Mouse (Mus musculus) testis, adult 2 months (tissue): ENCODE data around the gene Sft2d1. TPM values are rescaled to one million over a fixed set of nuclear protein-coding genes. Genes with fewer than 3 reads are reported as not detected.

ENCODE experiments used
- H3K27ac ChIP-seq: fragments of 200-500 bp; 2 replicates; pipeline ENCODE4 v1.5.1; 2012; ENCODE audit warnings: low read depth, low read length; ENCODE audit not compliant: control insufficient read depth, insufficient read depth
- H3K27me3 ChIP-seq: fragments of 200-500 bp; 2 replicates; pipeline ENCODE4 v1.6.1; 2012; ENCODE audit warnings: mild to moderate bottlenecking, low read length, moderate library complexity; ENCODE audit not compliant: control insufficient read depth, insufficient read depth
- H3K36me3 ChIP-seq: fragments of 200-500 bp; 2 replicates; pipeline ENCODE4 v1.6.1; 2012; ENCODE audit warnings: mild to moderate bottlenecking, low read length; ENCODE audit not compliant: control insufficient read depth, insufficient read depth
- H3K4me1 ChIP-seq: fragments of 200-500 bp; 2 replicates; pipeline ENCODE4 v1.6.1; 2012; ENCODE audit warnings: low read length; ENCODE audit not compliant: control insufficient read depth, insufficient read depth
- H3K4me3 ChIP-seq: fragments of 200-500 bp; 2 replicates; pipeline ENCODE4 v1.5.1; 2012; ENCODE audit warnings: low read depth, mild to moderate bottlenecking, low read length, moderate library complexity, mixed read lengths; ENCODE audit not compliant: control insufficient read depth
- CTCF ChIP-seq: fragments of 200-500 bp; IDR thresholded peaks from 2 replicates; pipeline ENCODE4 v1.5.1; 2012; ENCODE audit warnings: low read depth, mild to moderate bottlenecking, inconsistent platforms, low read length, moderate library complexity; ENCODE audit not compliant: control insufficient read depth, insufficient read depth, insufficient replicate concordance
- POLR2A ChIP-seq: fragments of 200-500 bp; IDR thresholded peaks from 2 replicates; pipeline ENCODE4 v1.6.1; 2012; ENCODE audit warnings: low read depth, mild to moderate bottlenecking, inconsistent platforms, low read length, moderate library complexity; ENCODE audit not compliant: control insufficient read depth
- polyA plus RNA-seq: library from polyadenylated mRNA; depleted of rRNA; stranded (reverse); fragments of >200 nt; gene quantifications from 2 replicates; pipeline ENCODE4 v1.2.3, GENCODE M21; 2012

The Sft2d1 gene
- polyA plus RNA-seq, 1 experiment, result 40.9 TPM

DNA sequence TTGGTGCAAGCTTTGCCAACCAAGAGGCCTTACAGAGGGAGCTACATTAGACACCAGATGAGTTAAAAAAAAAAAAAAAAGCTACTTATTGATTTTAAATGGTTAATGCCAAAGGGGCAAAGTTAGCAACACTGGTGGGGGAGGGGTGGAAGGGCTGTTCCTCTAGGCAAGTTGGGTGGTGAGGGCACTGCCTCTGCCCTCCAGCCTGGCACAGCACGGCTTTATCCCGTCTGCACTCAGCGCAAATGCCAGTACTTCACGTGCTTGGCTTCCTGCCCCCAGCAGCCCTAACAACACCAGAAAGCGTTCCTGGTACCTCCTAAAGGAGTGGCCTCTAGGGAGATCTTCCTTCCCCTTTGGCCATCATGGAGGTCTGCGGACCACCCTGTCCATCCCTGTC lies 32.5 kb downstream of the Sft2d1 start:
- H3K27me3 ChIP-seq, result peaks cover 2% of the 10 kb centered on the region; the same call in 1 of the 2 replicates
- TF ChIP-seq CTCF (no peak), POLR2A (no peak)
- no peaks in the 10 kb centered on the region for H3K36me3 ChIP-seq
- peaks cover 18% of the 10 kb centered on the region for H3K4me1 ChIP-seq
- H3K27ac ChIP-seq, result no peak overlapping the region
- no peak overlapping the region for H3K4me3 ChIP-seq

DNA sequence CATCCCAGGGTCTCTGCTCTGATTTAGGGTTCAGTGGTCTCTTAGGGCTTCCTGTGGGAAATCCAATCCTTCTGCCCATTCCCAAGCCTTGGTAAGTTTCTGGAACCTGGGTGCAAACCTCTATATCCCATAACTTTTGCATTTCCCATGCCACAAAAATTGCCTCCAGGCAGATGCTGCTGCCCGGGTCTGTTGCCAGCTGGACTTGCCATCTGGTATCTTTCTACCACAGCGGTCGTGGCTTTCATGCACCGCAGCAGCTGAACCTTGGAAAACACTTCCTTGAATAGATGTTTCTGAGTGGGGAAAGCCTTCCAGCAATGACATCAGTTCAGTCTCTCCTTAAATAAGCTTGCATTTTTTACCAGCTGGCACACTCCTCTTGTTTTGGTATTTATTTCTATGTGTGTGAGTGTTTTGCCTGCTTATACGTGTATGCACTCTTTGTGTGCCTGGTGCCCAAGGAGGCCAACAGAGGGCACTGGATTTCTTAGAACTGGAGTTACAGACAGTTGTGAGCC lies 36.9 kb downstream of the Sft2d1 start:
- H3K36me3 ChIP-seq, result no peaks in the 10 kb centered on the region
- no peaks in the 10 kb centered on the region for H3K4me1 ChIP-seq
- TF ChIP-seq CTCF (no peak), POLR2A (no peak)
- H3K4me3 ChIP-seq, result no peak overlapping the region
- no peaks in the 10 kb centered on the region for H3K27me3 ChIP-seq
- H3K27ac ChIP-seq, result no peak overlapping the region

DNA sequence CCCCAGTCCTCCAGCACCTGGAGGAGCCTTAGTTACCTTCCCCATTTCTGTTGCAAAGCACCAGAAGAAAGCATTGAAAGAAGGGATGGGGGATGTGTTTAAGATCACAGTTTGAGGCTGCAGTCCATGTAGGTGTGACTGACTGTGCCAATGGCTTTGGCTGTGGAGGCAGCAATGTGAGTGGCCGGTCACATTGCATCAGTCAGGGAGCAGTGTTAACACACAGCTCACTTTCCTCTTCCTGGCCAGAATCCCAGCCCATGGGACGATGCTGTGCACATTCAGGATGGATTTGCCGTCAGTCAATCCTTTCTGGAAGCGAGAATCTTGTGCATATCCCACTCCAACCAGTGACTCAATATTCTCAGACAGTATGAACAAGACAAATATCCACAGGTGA lies 38.0 kb downstream of the Sft2d1 start:
- no peaks in the 10 kb centered on the region for H3K27me3 ChIP-seq
- TF ChIP-seq POLR2A, result no peak
- no peak for TF ChIP-seq CTCF

DNA sequence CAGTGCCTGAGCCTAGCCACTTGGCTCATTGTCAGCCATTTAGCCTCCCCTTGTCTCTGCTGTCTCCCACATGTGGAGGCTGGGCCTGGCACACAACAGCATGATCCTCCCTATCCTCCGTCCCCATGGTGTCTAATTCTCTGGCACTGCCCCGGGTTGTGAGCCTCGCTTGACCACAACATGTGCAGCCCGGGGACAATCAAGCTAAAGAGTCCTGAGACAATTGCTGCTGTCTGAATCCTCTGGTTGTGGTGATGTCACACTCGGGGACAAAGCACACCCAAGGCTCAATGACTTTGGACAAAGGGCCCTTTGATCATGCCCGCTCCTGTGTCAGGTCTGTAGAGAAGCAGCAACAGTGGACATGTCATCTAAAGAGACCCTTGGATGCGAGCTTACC lies 40.2 kb downstream of the Sft2d1 start:
- no peaks in the 10 kb centered on the region for H3K36me3 ChIP-seq
- H3K27me3 ChIP-seq, result no peaks in the 10 kb centered on the region
- H3K27ac ChIP-seq, result no peak overlapping the region
- TF ChIP-seq CTCF, result no peak
- TF ChIP-seq POLR2A, result no peak
- H3K4me1 ChIP-seq, result no peaks in the 10 kb centered on the region
- no peak overlapping the region for H3K4me3 ChIP-seq

More for the DNA sequence above, 38.0 kb downstream of the Sft2d1 start:
- Histone ChIP-seq H3K36me3 (no peaks in the 10 kb centered on the region), H3K4me1 (no peaks in the 10 kb centered on the region), H3K4me3 (no peak overlapping the region), H3K27ac (no peak overlapping the region)

DNA sequence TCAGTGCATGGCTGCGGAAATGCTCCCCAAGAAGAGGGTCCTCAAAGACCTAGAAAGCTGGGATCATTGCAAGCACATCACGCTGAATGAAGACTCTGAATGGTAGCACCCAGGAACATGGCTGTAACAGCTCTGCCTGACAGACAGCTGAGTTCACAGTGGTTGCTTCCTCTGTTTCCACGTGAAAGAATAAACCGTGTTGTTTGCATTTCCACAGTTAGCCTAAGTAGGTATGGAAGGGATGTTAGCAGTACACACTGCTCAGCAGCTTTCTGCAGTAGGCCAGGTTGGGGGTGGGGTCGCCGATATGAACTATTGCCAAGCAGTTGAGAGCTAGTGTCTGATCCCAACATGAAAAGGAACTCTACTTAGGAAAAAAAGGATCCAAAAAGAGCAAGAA lies 44.8 kb downstream of the Sft2d1 start, which contains the start of gene T2:
Gene T2 (plus strand): TSS at position 301 of the 400 bp plus-strand sequence.
- Histone ChIP-seq H3K36me3 (no peaks in the 10 kb centered on the region), H3K4me3 (no peak within 1 kb of the TSS), H3K27me3 (no peaks in the 10 kb centered on the region), H3K27ac (no peak within 1 kb of the TSS), H3K4me1 (no peaks in the 10 kb centered on the region)
- no peak for TF ChIP-seq POLR2A
- TF ChIP-seq CTCF, result no peak

DNA sequence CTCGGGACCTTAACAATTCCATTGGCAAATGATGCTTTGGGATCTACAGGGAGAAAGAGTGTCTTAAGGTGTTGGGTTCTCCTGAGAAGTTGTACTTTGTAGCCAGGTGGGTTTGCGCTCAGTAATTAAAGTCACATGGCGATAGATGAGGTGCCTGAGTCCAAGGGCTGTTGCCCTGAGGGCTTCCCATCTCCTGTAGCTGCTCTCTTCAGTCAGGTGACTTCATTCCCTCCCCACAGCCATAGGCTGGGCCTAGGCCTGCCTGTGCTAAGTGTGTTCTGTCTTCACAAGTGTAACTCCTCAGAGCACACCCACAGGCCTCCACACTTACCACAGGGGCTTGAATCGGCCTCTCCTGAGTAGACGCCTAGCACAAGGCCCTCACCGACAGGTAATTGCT lies 46.6 kb downstream of the Sft2d1 start:
- no peak overlapping the region for H3K4me3 ChIP-seq
- no peaks in the 10 kb centered on the region for H3K36me3 ChIP-seq
- H3K27ac ChIP-seq, result no peak overlapping the region
- no peaks in the 10 kb centered on the region for H3K27me3 ChIP-seq
- TF ChIP-seq POLR2A (no peak), CTCF (no peak)
- no peaks in the 10 kb centered on the region for H3K4me1 ChIP-seq

DNA sequence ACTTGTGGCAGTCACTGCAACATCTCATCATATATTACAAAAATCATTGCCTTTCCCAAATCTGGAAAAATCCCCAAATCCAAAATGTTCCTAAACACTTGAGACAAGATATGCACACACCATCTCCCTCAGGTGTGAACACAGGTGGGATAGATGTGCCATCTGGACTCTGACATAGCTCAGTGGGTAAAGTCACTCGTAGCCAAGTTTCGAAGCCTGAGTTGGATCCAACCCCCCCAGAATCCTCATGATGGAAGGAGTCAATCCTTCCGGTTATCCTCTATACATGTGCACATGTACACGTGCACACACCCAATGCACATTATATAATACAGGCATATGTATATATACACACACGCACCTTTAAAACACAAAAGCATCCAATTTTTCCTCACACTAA lies 50.0 kb downstream of the Sft2d1 start:
- Histone ChIP-seq H3K36me3 (no peaks in the 10 kb centered on the region), H3K27ac (no peak overlapping the region), H3K4me3 (no peak overlapping the region), H3K4me1 (no peaks in the 10 kb centered on the region), H3K27me3 (no peaks in the 10 kb centered on the region)
- TF ChIP-seq POLR2A (no peak), CTCF (no peak)
